Mouse (Mus musculus): ENCODE results near the gene Gm973.

- TF ChIP-seq CTCF (conservative IDR thresholded peaks at IDR 0.05; ENCODE audit: insufficient read depth, insufficient read length, low read depth, low read length) (no peak), POLR2A (IDR thresholded peaks at IDR 0.05; ENCODE audit: low read depth, low read length) (no peak)
Measured at GRCm38 (mm10) chr1:59595609-59596008, 79.5 kb downstream of the Gm973 start.
